Mouse (Mus musculus) liver, adult 2 months (tissue): ENCODE data around the gene Leng8.

Experiments
- CTCF ChIP-seq: fragments of 200-500 bp; IDR thresholded peaks from 2 replicates; pipeline ENCODE4 v1.5.1; 2011; ENCODE audit warnings: low read depth, low read length, control low read depth
- POLR2A ChIP-seq: fragments of 200-500 bp; IDR thresholded peaks from 2 replicates; pipeline ENCODE4 v1.6.1; 2011; ENCODE audit warnings: low read length, control low read depth; ENCODE audit not compliant: insufficient read depth; ENCODE audit errors: extremely low read depth

DNA sequence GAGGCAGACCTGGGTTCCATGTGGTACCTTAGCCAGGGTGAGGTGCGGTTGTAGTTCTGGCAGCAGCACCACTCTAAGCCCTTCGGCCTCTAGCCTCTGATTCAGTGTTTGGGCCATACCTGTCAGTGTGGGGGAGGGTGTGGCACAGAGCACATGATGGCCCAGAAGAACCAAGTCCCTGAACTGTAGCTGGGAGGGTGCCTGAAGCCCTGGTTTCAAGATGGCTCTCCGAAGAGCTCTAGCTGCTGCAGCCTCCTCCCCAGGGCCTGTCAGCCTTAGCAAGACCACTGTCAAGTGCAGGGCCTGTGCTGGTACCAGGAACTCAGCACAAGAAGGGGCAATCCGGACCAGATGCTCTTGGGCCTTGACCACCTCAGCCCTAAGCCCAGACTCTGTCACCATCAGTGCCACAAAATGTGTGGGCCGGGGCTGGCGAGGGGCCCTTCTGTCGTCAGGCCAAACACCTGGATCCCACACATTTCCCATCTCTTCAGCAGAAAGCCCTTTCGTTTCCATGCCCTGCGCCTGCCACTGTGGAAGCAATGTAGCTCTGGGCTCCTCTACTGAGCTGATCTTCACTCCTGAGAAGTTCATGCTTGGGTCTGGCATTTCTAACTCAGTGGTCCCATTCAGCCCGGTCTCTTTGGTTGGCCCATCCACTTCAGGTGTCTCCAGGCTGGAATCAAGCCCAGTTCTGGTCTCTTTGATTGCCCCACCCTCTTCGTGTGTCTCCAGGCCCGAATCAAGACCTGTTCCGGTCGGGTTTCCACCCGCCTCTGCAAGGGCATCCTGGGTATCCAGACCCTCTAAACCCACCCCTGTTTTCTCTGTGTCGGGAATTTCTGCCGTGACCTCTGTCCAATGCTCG lies 11.7 kb downstream of the Leng8 start:
- no peak for TF ChIP-seq CTCF
- no peak for TF ChIP-seq POLR2A
